Mouse (Mus musculus) cerebellum, postnatal 36 days (tissue): ENCODE data around the gene Kirrel.
A peak's percentile ranks its signal among the peaks of the same experiment; 100 is the strongest.

Source experiments
- DNase-seq, 2 experiments: peaks; one replicate each; pipeline ENCODE4 v3.0.0; 2021 to 2022; ENCODE audit warnings: mixed read lengths in 2 of 2

Kirrel gene

GRCm38 (mm10) chr3:87174096-87174768 is at the start of gene Kirrel:
Kirrel (minus strand) TSS chr3:87174747.
- DNase-seq = peak in 1 of 2 experiments; percentile 19

GRCm38 (mm10) chr3:87223636-87224035 is 49.1 kb upstream of the Kirrel start:
- no peak for DNase-seq

- DNase-seq = no peak
Observed at GRCm38 (mm10) chr3:87222346-87222745, 47.8 kb upstream of the Kirrel start.

- DNase-seq = no peak
Observed at GRCm38 (mm10) chr3:87215176-87215575, 40.6 kb upstream of the Kirrel start.

DNA sequence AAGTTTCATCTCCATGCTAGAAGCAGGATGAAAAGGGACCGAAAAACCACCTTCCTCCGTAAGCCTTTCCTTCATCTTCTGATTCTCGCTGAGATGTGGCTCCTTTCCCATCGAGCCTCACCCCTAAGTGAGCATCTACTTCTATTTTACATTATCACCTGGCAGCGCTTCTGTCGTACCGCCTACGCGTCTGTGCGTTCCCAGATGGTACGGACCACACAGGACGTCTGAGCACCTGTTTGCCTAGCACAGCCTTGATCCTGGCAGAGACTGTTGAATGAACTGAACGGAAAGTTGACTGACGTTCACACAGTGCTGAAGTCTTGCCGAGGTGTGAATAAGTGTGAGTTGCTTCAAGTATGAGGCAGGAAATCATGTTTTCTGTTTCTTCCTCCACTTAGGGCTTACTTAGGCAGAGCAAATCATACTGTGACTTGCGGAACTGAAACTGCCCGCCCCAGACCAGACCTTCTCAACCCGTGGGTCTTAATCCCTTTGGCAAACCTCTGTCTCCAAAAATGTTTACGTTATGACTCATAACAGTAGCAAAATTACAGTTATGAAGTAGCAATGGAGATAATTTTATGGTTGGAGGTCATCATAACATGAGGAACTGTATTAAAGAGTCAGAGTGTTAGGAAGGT is 39.8 kb upstream of the Kirrel start:
- DNase-seq = no peak

GRCm38 (mm10) chr3:87206336-87207075 is 32.0 kb upstream of the Kirrel start:
- DNase-seq = no peak

DNA sequence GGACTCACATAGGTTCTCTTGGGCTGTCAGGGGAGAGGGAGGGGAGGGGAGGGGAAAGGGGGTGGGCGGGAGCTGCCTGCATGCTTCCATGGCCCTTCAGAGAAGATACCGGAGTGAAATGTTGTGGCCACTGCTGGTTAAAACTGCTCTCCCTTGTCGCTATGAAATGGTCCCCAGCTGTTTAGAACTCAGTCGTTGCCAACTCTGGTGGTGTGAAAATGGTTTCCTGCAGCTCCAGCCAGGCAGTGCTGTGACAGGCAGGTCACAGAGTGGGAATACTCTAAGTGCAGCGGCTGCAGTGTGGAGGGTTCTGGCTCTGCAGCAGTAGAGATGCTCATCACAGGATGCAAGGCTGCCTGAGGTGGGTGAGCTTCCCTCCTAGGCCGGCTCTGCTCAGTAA is 22.1 kb upstream of the Kirrel start:
- no peak for DNase-seq

DNA sequence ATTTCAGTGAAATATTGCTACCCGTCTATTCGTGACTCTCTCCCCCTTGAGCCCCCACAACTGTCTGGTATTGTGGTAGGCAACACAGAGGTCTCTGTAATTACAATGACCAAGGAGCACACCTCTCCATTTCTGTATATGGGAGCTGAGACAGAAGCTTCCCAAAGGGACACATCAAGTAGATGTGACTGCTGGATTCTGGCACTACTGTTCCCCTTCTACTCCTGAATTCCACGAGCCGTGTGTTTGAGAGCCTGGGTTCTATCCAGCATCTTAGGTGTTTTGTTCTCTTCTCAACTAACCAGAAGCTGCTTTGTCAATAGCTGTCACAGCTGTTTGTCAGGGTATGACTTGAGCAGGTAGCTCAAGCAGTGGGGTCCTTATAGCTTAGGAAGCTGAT is 20.5 kb upstream of the Kirrel start:
- DNase-seq = no peak

GRCm38 (mm10) chr3:87194591-87194990 is 20.0 kb upstream of the Kirrel start:
- DNase-seq = no peak

DNA sequence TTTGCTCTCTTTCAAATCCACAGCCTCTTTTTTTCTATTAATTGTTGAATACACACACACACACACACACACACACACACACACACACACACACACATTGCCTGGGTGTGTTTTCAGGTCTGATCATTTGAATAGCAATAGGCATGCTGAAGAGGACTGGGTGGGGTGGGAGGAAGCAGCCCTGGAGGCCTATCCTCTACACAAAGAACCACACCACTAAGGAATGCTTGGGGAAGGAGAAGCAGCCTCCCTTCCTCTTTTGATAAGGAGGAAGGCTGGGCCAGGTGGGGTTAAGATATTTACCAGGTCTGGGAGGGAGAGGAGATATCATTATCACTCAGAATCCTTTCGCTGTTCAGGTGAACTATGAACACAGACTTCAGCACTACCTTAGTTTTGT is 19.2 kb upstream of the Kirrel start:
- no peak for DNase-seq

DNA sequence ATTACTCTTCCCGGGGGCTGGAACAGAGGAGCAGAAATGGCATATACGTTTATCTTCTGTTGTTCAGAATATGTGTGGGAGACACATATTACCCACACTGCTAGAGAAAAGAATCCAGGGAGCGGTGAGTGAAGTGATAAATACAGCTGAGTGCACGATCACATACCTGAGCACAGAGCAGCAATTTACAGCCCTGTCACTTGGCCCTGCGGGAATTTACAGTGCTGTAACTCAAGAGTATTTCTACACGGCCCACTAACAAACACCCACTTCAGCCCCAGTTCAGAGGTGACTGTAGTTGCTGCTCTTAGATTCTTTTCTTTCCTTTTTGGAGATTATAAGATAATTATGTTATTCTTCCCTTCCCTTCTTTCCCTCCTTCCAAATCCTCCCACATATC is 18.8 kb upstream of the Kirrel start:
- no peak for DNase-seq

DNA sequence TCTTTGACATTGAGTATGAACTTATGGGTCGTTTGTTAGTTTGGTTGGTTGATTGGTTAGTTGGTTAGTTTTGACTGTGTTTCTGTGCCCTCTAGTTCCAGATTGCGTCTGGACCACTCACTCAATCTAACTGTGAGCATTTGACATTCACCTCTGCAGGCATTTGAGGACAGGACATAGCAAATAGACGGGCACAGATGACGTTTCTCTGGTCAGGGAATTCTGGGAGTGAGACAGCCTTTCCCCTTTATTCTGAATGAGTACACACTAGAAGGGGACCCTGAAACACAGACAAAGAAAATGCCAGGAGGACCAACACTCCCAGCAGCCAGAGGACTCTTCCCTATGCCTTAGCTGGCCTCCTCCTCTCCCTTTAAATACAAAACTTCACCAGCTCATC is 2.1 kb upstream of the Kirrel start:
- no peak for DNase-seq

GRCm38 (mm10) chr3:87175438-87175815 is 880 bp upstream of the Kirrel start:
- no peak for DNase-seq

GRCm38 (mm10) chr3:87174769-87175437 is 356 bp upstream of the Kirrel start:
- no peak for DNase-seq

- no peak for DNase-seq
Observed at GRCm38 (mm10) chr3:87173486-87174085, 961 bp downstream of the Kirrel start.

DNA sequence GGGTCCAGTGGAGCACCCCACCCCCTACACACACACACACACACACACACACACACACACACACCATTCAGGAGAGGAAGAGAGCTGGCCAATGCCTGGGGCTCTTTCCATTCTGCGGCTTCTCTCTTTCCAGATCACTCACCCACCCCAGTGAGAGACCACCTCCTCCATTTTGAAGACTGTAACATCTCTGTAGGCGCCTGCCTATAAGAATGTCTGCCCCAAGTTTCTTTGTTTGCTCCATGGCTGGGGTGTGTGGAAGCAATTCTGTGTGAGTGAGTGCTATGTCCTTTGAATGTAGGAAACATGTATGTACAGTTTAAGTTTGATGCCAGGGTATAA is 1.5 kb downstream of the Kirrel start:
- DNase-seq = no peak

DNA sequence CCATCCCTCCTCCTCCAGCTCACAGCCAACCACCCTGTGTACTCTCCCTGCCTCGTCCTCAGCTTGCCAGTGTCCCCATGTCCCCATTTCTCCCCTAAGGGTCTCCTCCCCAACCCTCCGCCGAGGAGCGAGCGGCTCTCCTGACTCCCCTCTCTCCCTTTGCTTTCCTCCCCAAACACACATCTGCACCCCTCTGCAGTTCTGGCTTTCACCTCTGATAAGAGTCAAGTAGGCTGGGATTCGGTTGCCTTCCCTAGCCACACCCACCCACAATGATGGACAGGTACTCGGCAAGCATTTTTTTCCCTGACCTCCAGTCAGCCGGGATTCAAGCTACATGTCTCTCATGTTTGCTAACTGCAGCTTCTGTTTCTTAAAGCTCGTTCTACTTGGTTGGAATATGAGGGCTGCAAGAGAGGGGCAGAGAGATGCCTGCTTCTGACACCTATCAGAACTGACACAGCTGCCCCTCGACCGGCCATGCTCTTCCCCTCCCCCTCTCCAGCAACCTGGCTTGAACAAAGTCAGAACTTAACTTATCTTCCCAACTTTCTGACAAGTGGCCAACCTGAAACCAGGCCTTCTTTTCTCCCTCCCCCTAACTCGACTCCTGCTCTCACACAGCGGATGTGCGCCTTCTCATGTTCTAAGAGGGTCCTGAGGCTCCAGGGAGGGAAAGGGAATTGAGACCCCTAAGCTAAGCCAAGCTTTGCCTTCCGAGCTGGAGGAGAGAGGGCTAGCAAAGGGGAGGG is 2.0 kb downstream of the Kirrel start:
- DNase-seq = no peak

DNA sequence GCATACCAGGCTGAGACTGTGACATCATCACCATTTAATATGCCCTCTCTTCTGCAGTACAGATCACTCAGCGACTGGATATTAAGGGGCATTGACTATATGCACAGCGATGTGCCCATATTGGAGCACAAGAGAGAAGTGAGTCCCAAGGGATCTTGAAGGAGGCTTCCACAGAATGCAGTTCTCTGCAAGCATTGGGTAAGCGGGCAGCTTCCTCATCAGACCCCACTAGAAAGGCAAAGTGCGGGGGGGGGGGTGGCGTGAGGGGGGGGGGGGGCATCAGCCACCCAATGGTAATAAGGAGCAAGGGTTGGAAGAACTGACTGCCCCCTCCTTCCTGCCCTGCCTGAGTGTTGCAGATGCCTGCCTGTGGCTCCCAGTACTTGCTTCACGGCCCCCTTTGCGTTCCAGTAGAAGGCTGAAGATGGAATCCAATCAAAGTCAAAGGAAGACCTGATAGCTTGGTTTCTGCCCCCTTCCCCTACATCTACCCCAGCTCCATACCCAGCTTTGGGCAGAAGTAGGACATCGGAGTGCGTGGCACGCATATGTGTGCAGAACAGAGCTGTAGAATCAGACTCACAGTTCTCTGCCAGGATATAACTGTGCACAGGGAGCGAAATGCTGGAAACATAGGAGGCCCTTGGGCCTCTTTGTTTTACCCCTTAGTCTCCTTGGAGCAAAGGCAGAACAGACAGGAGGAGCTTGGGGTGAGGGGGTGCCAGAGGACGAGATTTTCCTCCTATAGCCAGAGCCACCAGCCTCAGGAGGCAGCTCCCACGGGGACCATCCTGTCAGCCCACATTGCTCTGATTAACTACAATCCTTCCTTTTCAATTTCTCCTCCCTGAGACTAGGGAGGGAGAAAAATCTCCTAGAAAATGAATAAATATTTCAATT is 3.1 kb downstream of the Kirrel start:
- DNase-seq = no peak

DNA sequence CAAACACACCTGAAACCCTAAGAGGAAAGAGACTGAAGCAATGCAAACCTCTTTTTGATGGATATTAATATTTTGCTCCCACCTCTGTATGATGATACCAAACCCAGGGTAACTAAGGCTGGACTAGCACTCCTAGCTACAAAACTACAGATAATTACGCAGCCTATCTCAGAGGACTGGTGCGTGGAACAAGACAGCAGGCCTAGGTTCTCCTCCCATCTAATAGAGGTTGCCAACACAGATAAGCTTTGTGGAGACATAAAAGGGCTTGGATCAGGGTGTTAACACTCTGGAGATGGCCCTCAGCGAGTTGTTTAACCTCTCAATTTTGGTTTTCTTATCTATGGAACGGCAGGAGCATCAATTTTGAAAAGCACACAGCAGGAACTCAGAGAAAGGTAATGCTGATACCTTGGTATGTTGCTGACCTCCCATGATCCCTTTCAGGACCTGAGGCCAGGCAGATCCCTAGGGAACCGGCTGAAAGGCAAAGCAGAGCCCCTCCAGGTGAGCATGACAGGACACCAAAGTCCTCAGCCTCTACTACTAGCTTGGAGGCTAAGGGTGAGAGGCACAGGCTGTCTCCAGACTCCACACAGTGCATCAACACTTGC is 5.0 kb downstream of the Kirrel start:
- DNase-seq = no peak

DNA sequence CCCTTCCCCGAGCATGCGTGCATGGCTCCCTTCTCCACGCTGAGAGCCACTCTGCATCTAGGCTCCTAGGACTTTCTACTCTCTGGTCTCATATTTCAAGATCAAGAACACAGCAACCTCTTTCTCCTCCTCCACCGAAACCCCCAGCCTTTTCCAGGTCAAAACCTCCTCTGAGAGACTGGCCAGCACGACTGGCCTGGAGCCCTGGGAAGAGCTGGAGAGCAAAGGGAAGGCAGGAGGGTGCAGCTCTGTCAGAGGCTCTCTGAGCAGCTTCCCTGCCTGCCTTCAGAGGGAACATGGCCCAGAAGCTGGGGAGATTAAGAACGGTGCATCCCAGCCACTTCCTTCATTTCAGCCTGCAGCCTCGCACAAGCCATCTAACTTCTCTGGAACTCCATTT is 5.8 kb downstream of the Kirrel start:
- DNase-seq = no peak

DNA sequence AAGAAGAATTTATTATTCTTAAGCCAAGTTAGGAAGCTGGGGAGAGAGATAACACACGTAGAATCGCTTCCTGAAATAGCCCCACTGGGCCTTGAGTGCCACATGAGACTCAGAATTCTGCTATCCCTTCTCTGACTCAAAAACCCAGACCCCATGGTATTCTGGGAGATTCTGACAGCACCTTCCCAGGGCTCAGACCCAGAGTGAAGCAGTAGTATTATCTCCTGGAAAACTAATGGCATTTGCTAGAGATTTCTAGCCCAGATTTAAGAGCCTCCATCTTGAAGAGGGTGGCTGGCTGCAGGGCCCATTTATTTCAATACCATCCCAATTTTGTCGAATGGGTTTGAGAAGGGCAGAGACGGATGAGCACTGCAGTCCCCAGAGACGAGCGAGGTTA is 6.9 kb downstream of the Kirrel start:
- DNase-seq = no peak
